Mouse (Mus musculus): Measurements from ENCODE around the gene Ak7. TPM values are rescaled to one million over a fixed set of nuclear protein-coding genes. Genes with fewer than 3 reads are reported as not detected.

Ak7 gene
- polyA plus RNA-seq, 1 experiment: 0.14 TPM

GRCm38 (mm10) chr12:105727268-105727667, 21.5 kb downstream of the Ak7 start:
- 67% methylated on average over 3 of the region's 3 CpGs for WGBS
- TF ChIP-seq CTCF (IDR thresholded peaks at IDR 0.05; ENCODE audit: extremely low read depth, insufficient read length, insufficient replicate concordance, low read depth, low read length) (no peak), POLR2A (IDR thresholded peaks at IDR 0.05; ENCODE audit: low read depth, low read length) (no peak)
- no peaks in the 10 kb centered on the region for H3K27me3 ChIP-seq (ENCODE audit: control insufficient read depth, insufficient read depth, low read length)
- H3K36me3 ChIP-seq (ENCODE audit: control insufficient read depth, insufficient read depth, low read length): no peaks in the 10 kb centered on the region
- H3K4me1 ChIP-seq (ENCODE audit: control insufficient read depth, insufficient read depth, insufficient read length, low read length): peaks cover 2% of the 10 kb centered on the region
- no peak overlapping the region for H3K4me3 ChIP-seq (ENCODE audit: low read depth, low read length)
- H3K27ac ChIP-seq (ENCODE audit: insufficient read depth, low read depth, low read length): no peak overlapping the region

GRCm38 (mm10) chr12:105727964-105728363, 22.2 kb downstream of the Ak7 start:
- Histone ChIP-seq H3K4me1 (ENCODE audit: control insufficient read depth, insufficient read depth, insufficient read length, low read length) (peaks cover 2% of the 10 kb centered on the region), H3K27me3 (ENCODE audit: control insufficient read depth, insufficient read depth, low read length) (no peaks in the 10 kb centered on the region), H3K36me3 (ENCODE audit: control insufficient read depth, insufficient read depth, low read length) (no peaks in the 10 kb centered on the region), H3K4me3 (ENCODE audit: low read depth, low read length) (no peak overlapping the region), H3K27ac (ENCODE audit: insufficient read depth, low read depth, low read length) (no peak overlapping the region)
- TF ChIP-seq CTCF (IDR thresholded peaks at IDR 0.05; ENCODE audit: extremely low read depth, insufficient read length, insufficient replicate concordance, low read depth, low read length): peak; percentile 59; the same call in 1 of the 2 replicates
- no peak for TF ChIP-seq POLR2A (IDR thresholded peaks at IDR 0.05; ENCODE audit: low read depth, low read length)
- 40% methylated on average over 8 of the region's 8 CpGs for WGBS

- TF ChIP-seq CTCF (IDR thresholded peaks at IDR 0.05; ENCODE audit: extremely low read depth, insufficient read length, insufficient replicate concordance, low read depth, low read length) (no peak), POLR2A (IDR thresholded peaks at IDR 0.05; ENCODE audit: low read depth, low read length) (no peak)
- H3K36me3 ChIP-seq (ENCODE audit: control insufficient read depth, insufficient read depth, low read length): no peaks in the 10 kb centered on the region
- peaks cover 2% of the 10 kb centered on the region for H3K4me1 ChIP-seq (ENCODE audit: control insufficient read depth, insufficient read depth, insufficient read length, low read length)
- WGBS: 55% methylated on average over 6 of the region's 6 CpGs
- H3K27ac ChIP-seq (ENCODE audit: insufficient read depth, low read depth, low read length): no peak overlapping the region
- no peaks in the 10 kb centered on the region for H3K27me3 ChIP-seq (ENCODE audit: control insufficient read depth, insufficient read depth, low read length)
- no peak overlapping the region for H3K4me3 ChIP-seq (ENCODE audit: low read depth, low read length)
Measured at GRCm38 (mm10) chr12:105730851-105731460, 25.2 kb downstream of the Ak7 start.

GRCm38 (mm10) chr12:105733370-105734159, 27.8 kb downstream of the Ak7 start:
- TF ChIP-seq POLR2A (IDR thresholded peaks at IDR 0.05; ENCODE audit: low read depth, low read length) (no peak), CTCF (IDR thresholded peaks at IDR 0.05; ENCODE audit: extremely low read depth, insufficient read length, insufficient replicate concordance, low read depth, low read length) (no peak)
- H3K27me3 ChIP-seq (ENCODE audit: control insufficient read depth, insufficient read depth, low read length): no peaks in the 10 kb centered on the region
- H3K4me1 ChIP-seq (ENCODE audit: control insufficient read depth, insufficient read depth, insufficient read length, low read length): peaks cover 2% of the 10 kb centered on the region
- H3K4me3 ChIP-seq (ENCODE audit: low read depth, low read length): no peak overlapping the region
- no peak overlapping the region for H3K27ac ChIP-seq (ENCODE audit: insufficient read depth, low read depth, low read length)
- WGBS: 70% methylated on average over 9 of the region's 9 CpGs
- no peaks in the 10 kb centered on the region for H3K36me3 ChIP-seq (ENCODE audit: control insufficient read depth, insufficient read depth, low read length)

GRCm38 (mm10) chr12:105735226-105735888, 29.6 kb downstream of the Ak7 start:
- H3K4me3 ChIP-seq (ENCODE audit: low read depth, low read length): no peak overlapping the region

GRCm38 (mm10) chr12:105735889-105736251, 30.1 kb downstream of the Ak7 start:
- H3K27me3 ChIP-seq (ENCODE audit: control insufficient read depth, insufficient read depth, low read length): no peaks in the 10 kb centered on the region
- H3K27ac ChIP-seq (ENCODE audit: insufficient read depth, low read depth, low read length): no peak overlapping the region
- no peak overlapping the region for H3K4me3 ChIP-seq (ENCODE audit: low read depth, low read length)
- 93% methylated on average over 6 of the region's 6 CpGs for WGBS
- no peaks in the 10 kb centered on the region for H3K36me3 ChIP-seq (ENCODE audit: control insufficient read depth, insufficient read depth, low read length)
- no peak for TF ChIP-seq CTCF (IDR thresholded peaks at IDR 0.05; ENCODE audit: extremely low read depth, insufficient read length, insufficient replicate concordance, low read depth, low read length)
- TF ChIP-seq POLR2A (IDR thresholded peaks at IDR 0.05; ENCODE audit: low read depth, low read length): no peak
- H3K4me1 ChIP-seq (ENCODE audit: control insufficient read depth, insufficient read depth, insufficient read length, low read length): no peaks in the 10 kb centered on the region; the same call in 1 of the 2 replicates

More at GRCm38 (mm10) chr12:105735226-105735888, 29.6 kb downstream of the Ak7 start:
- Histone ChIP-seq H3K4me1 (ENCODE audit: control insufficient read depth, insufficient read depth, insufficient read length, low read length) (peaks cover 2% of the 10 kb centered on the region), H3K36me3 (ENCODE audit: control insufficient read depth, insufficient read depth, low read length) (no peaks in the 10 kb centered on the region), H3K27me3 (ENCODE audit: control insufficient read depth, insufficient read depth, low read length) (no peaks in the 10 kb centered on the region), H3K27ac (ENCODE audit: insufficient read depth, low read depth, low read length) (no peak overlapping the region)
- TF ChIP-seq CTCF (IDR thresholded peaks at IDR 0.05; ENCODE audit: extremely low read depth, insufficient read length, insufficient replicate concordance, low read depth, low read length): no peak
- TF ChIP-seq POLR2A (IDR thresholded peaks at IDR 0.05; ENCODE audit: low read depth, low read length): no peak
- 61% methylated on average over 7 of the region's 7 CpGs for WGBS

Measured in small intestine, adult 2 months (tissue).